Mouse (Mus musculus): Measurements from ENCODE around the gene Trim12c.
"Not testable (repeated sequence)": the region's sequence is repeated elsewhere in the genome, so short reads cannot be mapped to it uniquely, and the experiment has no call there.

Gene Trim12c

DNA sequence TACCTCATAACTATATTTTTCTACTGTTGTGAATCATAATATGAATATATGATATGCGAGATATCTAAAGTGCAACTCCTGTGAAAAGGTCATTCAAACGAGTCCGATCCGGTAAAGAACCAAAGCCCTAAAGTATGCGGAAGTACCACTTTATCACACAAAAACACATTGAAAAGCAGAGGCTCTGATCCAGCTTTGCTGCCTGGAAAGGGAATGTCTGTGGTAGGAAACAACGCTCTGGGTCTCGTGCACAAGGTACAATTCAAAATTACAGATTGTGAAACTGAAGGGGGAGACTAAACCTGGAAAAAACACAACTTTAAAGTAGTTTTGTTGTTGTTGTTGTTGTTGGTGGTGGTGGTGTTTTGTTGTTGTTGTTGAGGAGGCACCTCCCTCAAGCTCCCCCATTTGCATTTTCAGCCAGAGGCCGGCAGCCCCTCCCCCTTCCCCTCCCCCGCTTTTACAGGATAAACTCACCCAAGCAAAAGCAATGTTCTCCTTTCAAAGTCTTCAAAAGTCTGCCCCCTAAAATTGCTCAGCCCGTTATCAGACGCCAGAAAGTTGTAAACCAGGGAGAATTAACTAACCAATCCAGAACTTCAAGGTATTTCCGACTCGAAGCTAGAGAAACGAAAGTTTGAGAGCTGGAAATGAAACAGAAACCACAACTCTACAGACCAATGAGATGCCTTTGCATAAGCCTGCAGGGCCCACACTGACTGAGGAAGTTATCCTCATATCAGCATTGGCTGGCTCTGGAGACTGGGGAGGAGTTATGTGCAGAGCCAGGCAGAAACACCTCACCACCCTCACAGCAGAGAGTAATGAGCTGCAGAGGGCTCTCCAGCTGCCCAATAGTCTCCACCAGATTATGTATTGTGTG is at the start of gene Trim12c:
TSS of gene Trim12c (minus strand) at position 646 of the 883 bp plus-strand sequence.
- DNase-seq (ENCODE audit: low spot score in 2 of 2) = peak in 1 of 2 experiments; percentile 6

DNA sequence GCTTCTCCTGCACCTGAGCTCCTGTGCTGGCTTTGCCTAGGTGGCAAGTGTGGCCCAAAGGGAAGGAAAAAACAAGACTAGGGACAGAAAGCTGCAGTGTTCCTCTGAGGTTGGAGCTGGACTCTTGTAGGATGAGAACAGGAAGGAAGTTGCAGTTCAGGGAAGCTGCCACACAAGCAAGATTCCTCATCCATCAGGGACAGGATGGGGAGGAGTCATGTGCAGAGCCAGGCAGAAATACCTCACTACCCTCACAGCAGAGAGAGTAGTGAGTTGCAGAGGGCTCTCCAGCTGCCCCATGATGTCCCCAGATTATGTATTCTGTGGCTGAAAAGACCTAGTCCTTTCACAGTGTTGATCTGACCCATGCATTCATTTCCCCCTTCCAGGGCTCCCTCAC is 48.0 kb upstream of the Trim12c start:
- DNase-seq (ENCODE audit: low spot score in 2 of 2) = no peak

DNA sequence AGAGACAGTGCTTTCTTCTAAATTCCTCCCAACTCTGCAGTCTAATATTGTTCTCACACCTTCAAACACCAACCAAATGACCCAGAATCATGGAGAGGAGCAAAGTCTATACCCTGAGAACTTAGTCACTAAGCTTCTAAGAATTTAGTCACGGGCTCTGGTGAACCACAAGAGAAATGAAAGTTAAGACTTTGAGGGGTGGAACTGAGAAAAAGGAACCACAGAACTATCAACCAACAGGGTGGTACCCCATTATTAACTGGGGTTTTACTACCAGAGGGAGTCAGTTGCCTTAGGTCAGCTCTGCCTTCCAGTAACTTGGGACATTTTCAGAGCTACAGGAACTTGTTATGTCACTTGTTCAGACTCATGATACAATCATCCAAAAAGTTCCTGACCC is 47.5 kb upstream of the Trim12c start, which contains the start of gene Trim30c:
TSS of gene Trim30c (minus strand) at position 140 of the 400 bp plus-strand sequence.
- DNase-seq (ENCODE audit: low spot score in 2 of 2) = no peak

DNA sequence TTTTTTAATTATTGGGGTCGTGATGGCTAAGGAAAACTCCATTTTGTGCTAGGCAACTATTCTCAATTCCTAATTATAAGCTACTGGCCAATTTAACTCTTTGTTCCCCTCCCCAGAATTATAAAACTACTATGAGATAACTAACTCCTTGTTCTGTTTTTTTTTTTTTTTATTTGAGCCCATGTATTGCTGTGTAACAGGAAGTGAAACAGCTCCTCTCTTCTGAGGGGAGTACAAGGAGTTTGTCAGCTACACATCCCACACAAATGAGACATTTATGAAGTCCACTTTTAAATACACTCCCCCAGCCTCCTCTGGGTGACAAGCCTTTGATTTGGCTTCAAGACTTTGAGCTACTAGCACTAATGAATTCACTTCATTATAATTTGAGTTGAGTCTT is 45.3 kb upstream of the Trim12c start:
- DNase-seq (ENCODE audit: low spot score in 2 of 2) = no peak

DNA sequence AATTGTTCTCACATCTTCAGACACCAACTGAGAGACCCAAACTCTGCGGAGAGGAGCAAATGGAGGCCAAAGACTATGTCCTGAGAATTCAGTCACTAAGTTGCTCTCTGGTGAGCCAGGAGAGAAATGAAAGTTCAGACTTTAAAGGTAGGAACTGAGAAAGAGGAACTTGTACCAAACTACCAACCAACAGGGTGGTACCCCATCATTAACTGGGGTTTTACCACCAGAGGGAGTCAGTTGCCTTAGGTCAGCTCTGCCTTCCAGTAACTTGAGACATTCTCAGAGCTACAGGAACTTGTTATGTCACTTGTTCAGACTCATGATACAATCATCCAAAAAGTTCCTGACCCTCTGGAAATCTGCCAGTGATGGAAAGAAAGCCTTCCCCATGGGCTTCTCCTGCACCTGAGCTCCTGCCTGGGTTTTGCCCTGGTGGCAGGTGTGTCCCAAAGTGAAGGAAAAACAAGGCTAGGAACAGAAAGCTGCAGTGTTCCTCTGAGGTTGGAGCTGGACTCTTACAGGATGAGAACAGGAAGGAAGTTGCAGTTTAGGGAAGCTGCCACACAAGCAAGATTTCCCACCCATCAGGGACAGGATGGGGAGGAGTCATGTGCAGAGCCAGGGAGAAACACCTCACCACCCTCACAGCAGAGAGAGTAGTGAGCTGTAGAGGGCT is 16.7 kb upstream of the Trim12c start, which contains the start of gene Trim30b:
TSS of gene Trim30b (minus strand) at position 149 of the 679 bp plus-strand sequence.
- no peak for DNase-seq (ENCODE audit: low spot score in 2 of 2)

DNA sequence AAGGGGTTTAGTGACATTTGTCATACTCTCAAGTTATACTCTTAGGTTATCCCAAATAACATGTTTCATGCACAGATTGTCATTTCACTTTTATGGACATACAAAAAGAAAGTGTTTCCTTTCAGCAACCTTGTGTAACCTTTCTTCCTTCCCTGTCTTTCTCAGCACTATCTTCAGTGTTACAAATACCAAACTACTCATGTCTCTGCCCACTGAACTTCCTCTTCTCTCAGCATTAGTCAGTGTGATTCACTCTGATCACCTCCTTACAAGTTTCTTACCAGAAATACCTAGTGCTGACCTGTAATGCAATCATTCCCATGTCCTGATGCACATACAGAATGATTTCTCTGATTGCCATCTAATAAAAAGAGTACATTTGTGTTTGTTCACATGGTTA is 13.2 kb upstream of the Trim12c start:
- DNase-seq (ENCODE audit: low spot score in 2 of 2) = no peak

DNA sequence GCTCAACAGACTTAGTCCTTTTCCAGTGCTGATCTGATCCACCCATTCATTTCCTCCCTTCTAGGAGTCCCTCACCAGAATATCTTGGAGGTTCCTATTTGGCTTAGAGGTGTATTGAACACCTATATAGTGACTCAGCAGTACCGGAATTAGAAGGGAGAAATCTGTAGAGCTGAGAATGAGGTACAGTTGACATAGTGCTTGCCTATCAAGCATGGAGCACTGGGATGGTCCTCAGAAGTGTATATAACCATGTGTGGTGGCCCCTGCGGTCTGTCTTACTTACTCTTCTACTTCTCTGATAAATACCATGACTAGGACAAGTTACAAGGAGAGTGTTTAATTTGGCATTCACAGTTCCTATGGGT is 422 bp upstream of the Trim12c start:
- no peak for DNase-seq (ENCODE audit: low spot score in 2 of 2)

DNA sequence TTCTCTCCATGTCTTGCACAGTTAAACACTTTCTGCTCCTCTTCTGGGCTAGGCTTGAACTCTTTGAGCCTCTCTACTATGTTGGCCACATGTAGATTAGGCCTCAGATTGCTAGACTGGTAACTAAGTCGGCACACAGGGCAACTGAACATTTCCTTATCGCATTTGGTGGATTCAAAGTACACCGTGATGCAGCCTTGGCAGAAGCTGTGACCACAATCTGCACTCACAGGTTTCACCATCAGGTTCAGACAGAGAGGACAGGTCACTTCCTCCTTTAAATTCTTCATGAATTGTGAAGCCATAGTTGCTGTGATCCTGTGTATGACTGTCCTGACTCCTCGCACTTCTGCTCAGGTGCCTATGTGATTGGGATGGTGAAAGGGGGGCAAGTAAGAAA is 5.1 kb downstream of the Trim12c start:
- DNase-seq (ENCODE audit: low spot score in 2 of 2) = not testable (repeated sequence)

DNA sequence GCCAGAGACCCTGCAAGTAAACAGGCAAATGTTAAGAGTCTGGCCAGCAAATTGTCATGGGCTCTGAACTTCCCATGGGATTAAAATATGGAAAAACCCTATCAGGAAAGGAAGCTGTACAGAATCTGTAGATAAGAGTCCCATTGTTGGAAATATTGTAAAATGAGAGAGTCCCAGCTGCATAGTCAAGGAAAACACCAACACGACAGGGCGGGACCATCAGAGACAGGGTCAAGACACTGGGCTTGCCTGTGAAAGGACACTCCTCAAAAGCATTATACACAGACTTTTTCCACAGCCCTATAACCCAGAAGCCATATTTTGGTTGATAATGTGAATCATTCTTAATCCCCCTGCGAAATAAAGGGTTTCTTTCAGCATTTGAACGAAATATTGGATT is 12.4 kb downstream of the Trim12c start:
- DNase-seq (ENCODE audit: low spot score in 2 of 2) = not testable (repeated sequence)

DNA sequence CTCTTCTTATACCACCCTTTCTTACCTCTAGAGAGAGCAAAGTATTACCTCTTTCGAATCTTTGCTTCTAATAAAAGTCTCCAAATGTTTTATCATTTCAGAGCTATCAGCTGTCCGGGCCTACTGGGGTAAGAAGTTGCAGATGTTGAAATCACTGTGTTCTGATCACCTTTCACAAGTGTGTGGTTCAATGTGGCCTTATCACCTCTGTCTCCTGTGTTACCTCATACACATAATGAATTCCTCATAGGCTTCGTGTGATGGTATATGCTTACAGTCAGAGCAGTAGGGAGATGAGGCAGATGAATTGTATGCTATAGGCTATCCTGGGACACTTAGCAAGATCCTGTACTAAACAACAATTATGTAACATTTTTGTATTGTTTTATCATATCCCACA is 17.6 kb downstream of the Trim12c start:
- DNase-seq (ENCODE audit: low spot score in 2 of 2) = not testable (repeated sequence)

DNA sequence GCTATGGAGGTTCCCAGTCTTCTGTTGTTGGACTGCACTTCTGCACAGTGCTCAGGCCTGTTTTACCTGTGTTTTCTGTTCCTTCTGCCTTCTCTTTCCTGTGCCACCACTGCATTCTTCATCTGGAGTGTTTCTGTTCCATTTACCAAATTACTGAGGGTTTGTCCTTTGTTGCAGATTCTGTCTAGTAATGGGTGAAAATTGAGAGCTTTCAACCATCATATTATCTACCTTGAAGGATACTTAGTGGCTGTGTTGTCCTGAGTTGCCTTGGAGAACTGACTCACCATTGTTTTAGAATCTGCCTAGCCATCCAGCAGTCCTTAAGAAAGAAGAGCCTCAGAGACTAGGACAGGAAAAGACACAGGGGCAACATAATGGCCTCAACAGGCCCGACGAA is 24.0 kb downstream of the Trim12c start, which contains the start of gene Trim34b:
TSS of gene Trim34b (plus strand) at position 301 of the 400 bp plus-strand sequence.
- not testable (repeated sequence) for DNase-seq (ENCODE audit: low spot score in 2 of 2)

DNA sequence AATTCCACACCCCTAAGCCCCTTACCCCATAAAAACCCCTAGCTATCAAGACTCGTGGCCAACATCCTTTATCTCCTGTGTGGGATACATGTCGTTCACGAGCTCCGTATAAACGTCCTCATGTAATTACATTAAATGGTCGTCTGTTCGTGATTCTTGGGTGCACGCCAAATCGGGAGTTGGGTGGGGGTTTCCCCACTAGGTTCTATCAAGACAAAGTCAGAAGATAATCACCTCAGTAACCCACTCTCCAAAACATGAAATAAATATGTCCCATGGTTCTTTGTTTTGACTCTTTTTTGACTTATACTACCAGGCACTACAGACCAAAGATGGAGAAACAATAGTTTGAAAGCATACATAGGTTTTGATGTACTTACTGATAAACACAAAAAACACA is 31.1 kb downstream of the Trim12c start:
- DNase-seq (ENCODE audit: low spot score in 2 of 2) = no peak

DNA sequence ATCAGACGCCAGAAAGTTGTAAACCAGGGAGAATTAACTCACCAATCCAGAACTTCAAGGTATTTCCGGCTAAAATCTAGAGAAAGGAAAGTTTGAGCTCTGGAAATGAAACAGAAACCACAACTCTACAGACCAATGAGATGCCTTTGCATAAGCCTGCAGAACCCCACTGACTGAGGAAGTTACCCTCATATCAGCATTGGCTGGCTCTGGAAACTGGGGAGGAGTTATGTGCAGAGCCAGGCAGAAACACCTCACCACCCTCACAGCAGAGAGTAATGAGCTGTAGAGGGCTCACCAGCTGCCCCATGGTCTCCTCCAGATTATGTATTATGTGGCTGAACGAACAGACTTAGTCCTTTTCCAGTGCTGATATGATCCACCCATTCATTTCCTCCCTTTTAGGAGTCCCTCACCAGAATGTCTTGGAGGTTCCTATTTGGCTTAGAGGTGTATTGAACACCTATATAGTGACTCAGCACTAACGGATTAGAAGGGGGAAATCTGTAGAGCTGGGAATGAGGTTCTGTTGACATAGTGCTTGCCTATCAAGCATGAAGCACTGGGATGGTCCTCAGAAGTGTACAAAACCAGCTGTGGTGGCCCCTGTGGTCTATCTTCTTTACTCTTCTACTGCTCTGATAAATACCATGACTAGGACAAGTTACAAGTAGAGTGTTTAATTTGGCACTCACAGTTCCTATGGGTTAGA is 37.6 kb downstream of the Trim12c start, which contains the start of gene Trim12a:
TSS of gene Trim12a (minus strand) at position 98 of the 712 bp plus-strand sequence.
- DNase-seq (ENCODE audit: low spot score in 2 of 2) = not testable (repeated sequence)

DNA sequence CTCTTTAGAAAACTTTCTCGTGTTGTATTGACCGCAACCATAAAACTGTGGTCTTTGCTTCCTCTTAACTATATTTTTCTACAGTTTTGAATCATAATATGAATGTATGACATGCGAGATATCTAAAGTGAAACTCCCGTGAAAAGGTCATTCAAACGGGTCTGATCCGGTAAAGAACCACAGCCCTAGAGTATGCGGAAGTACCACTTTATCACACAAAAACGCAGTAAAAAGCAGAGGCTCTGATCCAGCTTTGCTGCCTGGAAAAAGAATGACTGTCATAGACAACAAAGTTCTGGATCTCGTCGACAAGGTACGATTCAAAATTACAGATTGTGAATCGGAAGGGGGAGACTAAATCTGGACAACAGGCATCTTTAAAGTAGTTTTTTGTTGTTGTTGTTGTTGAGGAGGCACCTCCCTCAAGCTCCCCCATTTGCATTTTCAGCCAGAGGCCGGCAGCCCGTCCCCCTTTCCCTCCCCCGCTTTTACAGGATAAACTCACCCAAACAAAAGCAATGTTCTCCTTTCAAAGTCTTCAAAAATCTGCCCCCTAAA is 38.3 kb downstream of the Trim12c start:
- no peak for DNase-seq (ENCODE audit: low spot score in 2 of 2)

DNA sequence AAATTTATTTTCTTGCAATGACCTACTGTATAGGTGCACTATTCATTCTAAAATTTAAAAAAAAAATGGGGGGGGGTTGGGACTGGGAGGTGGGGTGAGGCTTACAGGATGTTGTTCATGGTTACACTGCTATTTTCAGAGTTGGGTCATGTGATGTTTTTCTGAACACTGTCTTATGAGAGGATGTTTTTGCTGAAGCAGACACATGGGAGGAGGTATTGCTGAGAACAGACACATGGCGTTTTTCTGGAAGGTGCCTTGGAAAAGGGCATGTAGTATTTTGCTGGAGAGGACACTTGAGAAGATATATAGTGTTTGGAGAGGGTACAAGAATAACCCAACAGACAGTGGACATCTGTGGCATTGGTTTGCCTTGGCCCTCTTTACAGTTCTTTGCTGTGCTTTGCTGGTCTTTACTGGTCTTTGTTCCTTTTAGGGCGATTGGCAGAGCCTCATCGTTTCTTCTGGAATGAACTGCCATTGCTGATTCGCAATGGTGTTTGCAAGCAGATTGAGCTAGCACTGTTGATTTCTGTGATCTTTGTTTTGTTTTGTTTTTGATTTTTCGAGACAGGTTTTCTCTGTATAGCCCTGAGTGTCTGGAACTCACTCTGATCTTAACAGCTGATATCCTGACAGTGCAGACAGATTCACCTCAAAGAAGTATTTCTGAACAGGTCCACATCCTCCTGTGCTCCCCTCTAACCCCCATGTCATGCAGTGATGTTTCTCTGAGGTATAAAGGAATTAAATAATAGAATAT is 61.3 kb downstream of the Trim12c start:
- no peak for DNase-seq (ENCODE audit: low spot score in 2 of 2)

DNA sequence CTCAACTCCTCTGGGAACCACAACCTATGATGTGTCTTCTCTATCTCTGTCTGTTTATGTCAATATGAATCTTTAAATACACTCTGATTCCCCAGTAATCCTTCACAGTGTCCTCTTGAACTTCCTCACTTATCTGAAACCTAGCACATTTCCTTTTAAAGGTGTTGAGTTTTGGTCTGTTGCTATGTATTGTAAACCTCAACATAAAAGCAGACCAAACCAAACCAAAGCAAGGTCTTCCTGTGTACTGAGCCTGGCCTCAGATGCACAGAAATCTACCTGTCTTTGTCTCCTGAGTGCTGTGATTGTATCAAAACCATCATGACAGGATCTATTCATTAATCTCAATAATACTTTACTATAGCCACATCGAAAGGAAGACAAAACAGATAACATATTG is 62.5 kb downstream of the Trim12c start:
- DNase-seq (ENCODE audit: low spot score in 2 of 2) = no peak
